Mouse (Mus musculus) cortical plate, adult 2 months (tissue): ENCODE results near the gene Scel. TPM values are rescaled to one million over a fixed set of nuclear protein-coding genes. Genes with fewer than 3 reads are reported as not detected.
"Not testable (repeated sequence)": the region's sequence is repeated elsewhere in the genome, so short reads cannot be mapped to it uniquely, and the experiment has no call there.

Experiments used
- H3K27ac ChIP-seq: fragments of 200-500 bp; 2 replicates; pipeline ENCODE4 v1.5.1; 2012; ENCODE audit warnings: low read length, control low read depth, inconsistent platforms; ENCODE audit not compliant: insufficient read depth
- H3K4me1 ChIP-seq: fragments of 200-500 bp; 2 replicates; pipeline ENCODE4 v1.6.1; 2011; ENCODE audit warnings: low read length; ENCODE audit not compliant: control insufficient read depth, insufficient read depth
- H3K4me3 ChIP-seq: fragments of 200-500 bp; 2 replicates; pipeline ENCODE4 v1.5.1; 2011; ENCODE audit warnings: mild to moderate bottlenecking, low read length, control low read depth; ENCODE audit not compliant: insufficient read depth
- CTCF ChIP-seq: fragments of 200-500 bp; IDR thresholded peaks from 2 replicates; pipeline ENCODE4 v1.5.1; 2011; ENCODE audit warnings: mild to moderate bottlenecking, control low read depth, low read length; ENCODE audit not compliant: insufficient read depth; ENCODE audit errors: extremely low read depth
- POLR2A ChIP-seq: fragments of 200-500 bp; IDR thresholded peaks from 2 replicates; pipeline ENCODE4 v1.6.1; 2011; ENCODE audit warnings: mild to moderate bottlenecking, low read length, control low read depth; ENCODE audit not compliant: insufficient read depth; ENCODE audit errors: extremely low read depth
- polyA plus RNA-seq: library from polyadenylated mRNA; depleted of rRNA; stranded (reverse); fragments of >200 nt; gene quantifications from 2 replicates; pipeline ENCODE4 v1.2.3, GENCODE M21; 2012; rRNA removed

Gene Scel
- 1.8 and 2.0 TPM in 2 replicates for polyA plus RNA-seq

DNA sequence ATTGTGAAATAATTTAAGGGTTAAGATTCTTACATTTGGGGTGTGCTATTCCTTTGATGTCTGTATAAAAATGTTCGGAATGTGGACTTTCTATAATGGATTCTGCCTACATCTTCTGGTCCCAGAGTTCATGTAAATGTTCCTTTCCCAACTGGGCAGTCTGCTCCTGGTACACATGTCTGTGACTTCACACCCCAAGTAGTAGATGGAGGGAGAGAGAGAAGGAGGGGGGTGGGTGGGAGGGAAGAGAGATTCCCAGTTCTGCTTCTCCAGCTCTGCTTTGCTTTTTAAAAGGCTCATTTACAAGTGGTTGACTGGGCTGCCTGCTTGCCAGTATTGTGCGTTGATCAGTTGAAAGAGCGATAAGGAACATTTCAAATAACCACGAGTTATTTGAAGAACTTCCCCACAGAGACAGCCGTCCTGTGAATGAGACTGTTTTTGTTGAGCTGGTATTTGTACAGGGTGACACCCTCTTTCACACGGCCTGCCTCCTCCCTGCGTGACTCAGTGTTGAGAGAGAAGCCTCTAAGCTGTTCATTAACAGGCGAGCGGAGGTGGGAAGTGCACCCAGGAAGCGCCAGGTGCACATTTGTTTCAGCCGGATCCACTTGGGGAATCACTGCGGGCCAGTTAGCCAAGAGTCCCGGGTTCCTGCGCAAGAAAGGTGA, at the start of gene Scel:
TSS of gene Scel (plus strand) at position 541 of the 671 bp plus-strand sequence.
- Histone ChIP-seq H3K4me3 (peak within 1 kb of the TSS; percentile 22; the same call in 1 of the 2 replicates), H3K27ac (no peak within 1 kb of the TSS), H3K4me1 (no peaks in the 10 kb centered on the region)
- TF ChIP-seq POLR2A (no peak), CTCF (no peak)

DNA sequence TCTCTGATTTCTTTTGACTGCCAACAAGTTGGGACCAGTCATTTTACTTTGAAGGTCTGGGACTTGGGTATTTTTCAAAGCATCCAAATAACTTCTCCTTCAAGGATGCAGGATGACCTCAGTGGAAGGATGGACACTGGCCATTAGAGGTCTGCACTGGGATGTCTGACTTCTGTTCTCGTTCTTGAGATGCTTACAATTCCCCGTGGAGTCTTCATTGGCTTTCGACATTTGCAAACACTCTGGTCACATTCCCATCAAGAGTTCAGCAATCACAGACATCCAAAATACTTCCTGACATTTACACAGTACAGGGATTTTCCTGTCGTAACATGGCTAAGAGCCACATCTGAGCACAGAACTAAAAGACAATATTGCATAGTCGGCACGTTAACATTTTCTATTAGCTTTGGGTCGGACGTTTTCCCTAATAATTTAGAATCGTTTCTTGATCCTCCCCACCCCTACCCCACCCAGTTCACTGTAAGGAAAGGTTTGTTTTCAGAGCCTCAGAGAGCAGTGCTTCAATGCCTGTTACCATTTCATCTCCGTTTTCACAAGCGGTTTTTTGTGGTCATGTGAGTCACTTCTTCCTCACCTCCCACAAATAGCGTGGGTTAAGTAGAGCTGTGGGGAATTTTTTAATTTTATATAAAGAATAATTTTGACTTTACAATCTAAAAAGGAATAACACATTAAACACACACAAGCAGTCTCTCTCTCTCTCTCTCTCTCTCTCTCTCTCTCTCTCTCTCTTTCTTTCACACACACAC, 44.3 kb upstream of the Scel start:
- Histone ChIP-seq H3K27ac (no peak overlapping the region), H3K4me3 (peak overlapping the region; percentile 22; the same call in 1 of the 2 replicates), H3K4me1 (peaks cover 2% of the 10 kb centered on the region; the same call in 1 of the 2 replicates)
- TF ChIP-seq POLR2A (no peak), CTCF (no peak)

DNA sequence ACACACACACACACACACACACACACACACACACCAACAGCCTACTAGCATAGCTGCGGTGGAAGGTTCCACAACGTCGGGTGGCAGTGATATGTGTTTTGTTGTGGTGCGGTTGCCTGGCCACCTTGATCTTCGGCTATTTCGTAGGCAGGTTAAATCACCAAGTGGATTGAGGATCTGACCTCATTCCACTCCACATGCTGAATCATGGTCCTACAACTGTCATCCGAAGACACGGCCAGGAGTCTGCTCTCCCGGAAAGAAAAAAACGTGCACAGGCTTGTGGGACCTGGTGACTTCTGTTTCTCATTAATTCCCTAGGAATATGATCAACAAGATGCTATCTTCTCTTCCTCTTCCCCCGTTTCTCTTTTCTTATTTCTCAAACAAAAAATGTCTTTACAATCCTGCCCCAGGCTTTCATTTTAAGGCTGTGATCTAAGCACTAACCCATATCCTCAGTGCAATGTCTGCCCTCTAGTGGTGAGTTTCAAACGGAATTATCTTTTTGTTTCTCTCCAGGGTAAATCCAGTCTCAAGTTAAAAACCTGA, 43.6 kb upstream of the Scel start:
- peak overlapping the region; percentile 22 for H3K4me3 ChIP-seq
- TF ChIP-seq POLR2A = no peak
- TF ChIP-seq CTCF = peak; percentile 32; the same call in 1 of the 2 replicates
- H3K4me1 ChIP-seq = peaks cover 2% of the 10 kb centered on the region; the same call in 1 of the 2 replicates
- H3K27ac ChIP-seq = no peak overlapping the region

DNA sequence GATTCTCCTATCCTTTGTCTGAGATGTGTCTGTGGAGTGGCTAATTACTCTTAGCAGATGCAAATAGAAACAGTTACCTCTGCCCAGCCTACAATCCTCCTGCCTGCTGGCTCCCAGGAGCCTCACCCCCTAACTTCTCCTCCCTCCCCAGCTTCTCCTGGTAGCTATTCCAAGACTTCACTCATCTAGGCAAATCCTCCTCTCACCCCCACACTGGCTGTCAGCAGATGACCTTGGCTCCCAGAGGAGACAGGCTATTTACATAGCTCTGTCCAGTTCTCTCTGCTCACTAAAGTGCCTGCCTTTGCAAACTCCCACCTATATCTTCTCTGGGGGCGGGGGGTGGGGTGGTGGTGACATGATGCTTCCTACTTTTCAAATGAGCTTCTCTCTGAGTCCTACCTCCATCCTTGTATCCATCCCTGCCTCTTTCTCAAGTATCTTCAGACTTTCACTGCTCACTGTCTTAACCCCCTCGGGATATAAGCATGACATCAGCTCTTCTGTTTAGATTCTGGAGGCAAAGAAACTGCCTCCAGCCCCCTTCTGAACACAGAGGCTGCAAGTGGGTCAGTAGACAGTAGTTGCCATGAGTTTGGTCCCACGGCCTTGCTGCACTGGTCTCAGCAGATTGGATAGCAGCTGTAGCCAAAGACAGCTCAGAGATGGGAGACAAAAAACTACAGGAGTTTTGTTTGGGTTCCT, 41.9 kb upstream of the Scel start:
- no peak overlapping the region for H3K4me3 ChIP-seq
- TF ChIP-seq POLR2A = no peak
- no peak for TF ChIP-seq CTCF
- no peak overlapping the region for H3K27ac ChIP-seq
- peaks cover 2% of the 10 kb centered on the region; the same call in 1 of the 2 replicates for H3K4me1 ChIP-seq

DNA sequence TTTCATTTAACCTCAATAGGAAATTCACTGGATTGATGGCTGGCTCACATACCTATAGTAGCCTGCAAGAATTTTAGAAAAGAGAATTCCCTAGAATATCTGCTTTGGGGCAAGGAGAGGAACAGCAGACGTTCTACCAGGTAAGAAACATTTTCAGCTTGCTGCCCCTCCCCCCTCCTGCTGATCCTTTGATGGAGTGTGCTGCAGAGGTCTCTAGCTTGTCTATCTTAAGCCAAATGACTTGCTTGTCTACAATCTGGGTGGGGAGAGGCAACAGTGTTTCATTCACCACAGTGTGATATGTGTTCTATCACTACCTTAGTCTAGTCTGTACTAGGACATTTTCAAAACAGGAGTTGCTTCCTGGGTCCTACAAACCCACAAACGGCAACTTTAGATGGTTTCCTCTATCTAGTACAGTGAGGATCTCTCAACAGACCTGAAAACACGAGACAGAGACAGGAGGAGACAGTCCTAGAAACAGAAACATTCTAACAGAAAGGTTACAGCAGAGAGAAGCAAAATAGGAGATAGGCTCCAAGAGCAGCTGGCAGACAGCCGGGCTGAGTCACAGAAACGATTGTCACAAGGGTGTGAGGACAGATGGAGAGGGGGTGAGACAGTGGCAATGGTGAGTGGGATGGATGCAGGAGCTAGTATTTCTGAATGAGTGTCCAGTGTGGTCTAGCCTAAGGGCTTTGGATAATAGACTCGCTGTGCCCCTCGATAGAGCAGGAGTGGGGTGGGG, 41.2 kb upstream of the Scel start:
- TF ChIP-seq POLR2A (no peak), CTCF (no peak)
- no peak overlapping the region for H3K27ac ChIP-seq
- peaks cover 2% of the 10 kb centered on the region; the same call in 1 of the 2 replicates for H3K4me1 ChIP-seq
- no peak overlapping the region for H3K4me3 ChIP-seq

DNA sequence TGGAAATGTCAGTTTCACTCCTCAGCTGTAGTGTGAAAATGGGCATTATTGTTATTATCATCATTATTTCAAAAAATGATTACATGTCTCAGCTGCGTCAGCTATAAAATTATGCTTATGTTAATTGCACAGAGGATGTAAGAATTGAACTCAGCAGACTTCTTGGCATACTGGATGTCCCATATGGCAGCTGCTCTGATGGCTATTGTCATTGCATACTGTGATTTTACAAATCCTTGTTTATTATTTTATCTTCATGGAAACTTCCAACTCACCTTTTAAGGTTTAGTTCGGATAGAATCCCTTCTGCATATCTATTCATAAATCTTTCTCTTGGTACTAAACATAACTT, 40.6 kb upstream of the Scel start:
- Histone ChIP-seq H3K4me1 (peaks cover 2% of the 10 kb centered on the region; the same call in 1 of the 2 replicates), H3K4me3 (no peak overlapping the region), H3K27ac (no peak overlapping the region)
- TF ChIP-seq POLR2A (no peak), CTCF (no peak)

DNA sequence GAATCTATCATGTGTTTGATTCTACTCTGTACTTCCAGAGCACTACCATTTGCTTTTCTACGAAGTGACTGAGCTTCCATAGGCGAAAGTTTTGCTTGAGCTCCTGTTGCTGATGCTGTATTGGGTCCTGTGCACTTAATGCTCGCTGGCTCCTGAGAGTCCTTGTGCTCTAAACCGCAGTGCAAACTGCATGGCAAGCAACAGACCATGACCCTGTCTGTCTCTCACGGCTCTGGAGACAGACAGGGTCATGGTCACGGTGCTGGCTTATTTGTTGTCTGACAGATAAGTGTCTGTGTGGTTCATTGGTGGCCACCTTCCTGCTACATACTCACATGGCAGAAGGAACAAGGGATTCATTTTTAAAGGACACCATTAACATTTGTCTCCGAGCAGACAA, 37.8 kb upstream of the Scel start:
- no peak overlapping the region for H3K27ac ChIP-seq
- no peak for TF ChIP-seq POLR2A
- TF ChIP-seq CTCF = no peak

DNA sequence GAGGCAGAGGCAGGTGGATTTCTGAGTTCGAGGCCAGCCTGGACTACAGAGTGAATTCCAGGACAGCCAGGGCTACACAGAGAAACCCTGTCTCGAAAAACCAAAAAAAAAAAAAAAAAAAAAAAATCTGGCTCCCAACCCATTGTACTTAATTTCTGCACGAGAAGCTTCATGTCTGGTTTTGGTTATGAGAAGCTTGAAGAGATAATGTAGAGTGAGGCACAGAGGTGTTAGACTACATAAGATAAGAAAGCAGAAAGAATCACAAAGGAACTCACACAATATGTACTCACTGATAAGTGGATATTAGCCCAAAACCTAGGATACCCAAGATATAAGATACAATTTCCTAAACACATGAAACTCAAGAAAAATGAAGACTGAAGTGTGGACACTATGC, 36.9 kb upstream of the Scel start:
- H3K27ac ChIP-seq, H3K4me3 ChIP-seq, H3K4me1 ChIP-seq: not testable (repeated sequence)

More for the DNA sequence above, 37.8 kb upstream of the Scel start:
- H3K4me1 ChIP-seq = peaks cover 2% of the 10 kb centered on the region; the same call in 1 of the 2 replicates
- H3K4me3 ChIP-seq = no peak overlapping the region

DNA sequence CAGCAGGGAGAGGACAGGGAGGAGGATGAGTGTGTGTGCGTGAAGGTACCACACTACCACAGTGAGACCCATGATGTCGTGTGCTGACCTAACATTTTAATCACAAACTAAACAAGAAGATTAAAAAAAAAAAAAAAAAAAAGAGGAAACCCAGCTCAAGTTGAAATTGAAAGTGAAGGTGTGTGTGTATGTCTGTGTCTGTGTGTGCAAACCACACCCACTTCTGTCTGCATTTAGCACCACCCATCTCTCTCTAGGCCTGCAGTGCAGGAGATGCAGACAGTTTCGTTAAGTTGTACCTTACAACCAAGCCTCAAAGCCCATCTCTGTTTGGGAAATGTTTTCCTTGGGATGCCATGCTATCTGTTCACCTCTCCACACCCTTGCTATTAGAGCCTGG, 35.9 kb upstream of the Scel start:
- H3K4me1 ChIP-seq = no peaks in the 10 kb centered on the region; the same call in 1 of the 2 replicates
- TF ChIP-seq POLR2A (no peak), CTCF (no peak)
- H3K4me3 ChIP-seq = no peak overlapping the region
- no peak overlapping the region for H3K27ac ChIP-seq
